Mouse (Mus musculus): ENCODE data around the gene Olfr1118.
"Not testable (repeated sequence)": the region's sequence is repeated elsewhere in the genome, so short reads cannot be mapped to it uniquely, and the experiment has no call there.

Gene Olfr1118

GRCm38 (mm10) chr2:87307281-87307680 lies at the start of gene Olfr1118:
Gene Olfr1118 (plus strand): TSS chr2:87307581.
- no peak for DNase-seq

GRCm38 (mm10) chr2:87267234-87267633 lies 40.1 kb upstream of the Olfr1118 start, which contains the start of gene Olfr1116:
Gene Olfr1116 (plus strand): TSS chr2:87267534.
- no peak for DNase-seq

- not testable (repeated sequence) for DNase-seq
Observed at GRCm38 (mm10) chr2:87293977-87294376, 13.4 kb upstream of the Olfr1118 start.

DNA sequence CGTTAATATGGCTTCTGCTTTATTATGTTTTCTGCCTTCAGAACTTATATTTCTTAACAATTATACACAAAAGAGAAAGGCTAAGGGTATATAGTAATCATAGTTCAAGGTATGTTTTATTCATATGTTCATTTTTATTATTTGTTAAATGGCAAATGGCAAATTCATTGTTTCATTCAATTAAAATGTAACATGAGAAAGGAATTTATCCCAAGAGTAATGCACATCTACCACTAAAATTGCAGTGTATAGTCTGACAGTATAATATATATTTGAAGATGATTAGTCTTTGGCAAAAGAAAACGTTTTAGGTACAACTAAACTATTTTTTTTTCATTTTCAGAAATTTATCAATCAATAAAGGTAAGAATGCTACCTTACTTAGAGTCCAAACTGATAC lies 47.1 kb downstream of the Olfr1118 start, which contains the start of gene Olfr1120:
Olfr1120 (plus strand) TSS at position 301 of the 400 bp plus-strand sequence.
- no peak for DNase-seq

GRCm38 (mm10) chr2:87360121-87360520 lies 52.7 kb downstream of the Olfr1118 start:
- DNase-seq = not testable (repeated sequence)

All from thymus, postnatal 25 days (tissue).